Mouse (Mus musculus) CH12.LX (cell line): ENCODE results near the gene Ccdc93.

Experiments
- HCFC1 ChIP-seq: IDR thresholded peaks from 2 replicates; pipeline ENCODE4 v1.6.1; 2012; ENCODE audit warnings: low read depth, mild to moderate bottlenecking, inconsistent platforms, low read length, improper control_type of control experiment
- PAX5 ChIP-seq: IDR thresholded peaks from 2 replicates; pipeline ENCODE4 v1.6.1; 2012; ENCODE audit warnings: low read length, inconsistent platforms, mixed read lengths
- TCF12 ChIP-seq: IDR thresholded peaks from 2 replicates; pipeline ENCODE4 v1.6.1; 2014; ENCODE audit warnings: low read depth, mild to moderate bottlenecking, inconsistent platforms, low read length, improper control_type of control experiment

GRCm38 (mm10) chr1:121479403-121479802 is 48.6 kb downstream of the Ccdc93 start:
- TF ChIP-seq HCFC1 = no peak
- TF ChIP-seq TCF12 = no peak
- TF ChIP-seq PAX5 = no peak
